Mouse (Mus musculus): Measurements from ENCODE around the gene Bag5. TPM values are rescaled to one million over a fixed set of nuclear protein-coding genes. Genes with fewer than 3 reads are reported as not detected.

Bag5 gene
- total RNA-seq (2023) = 25.9 TPM

GRCm38 (mm10) chr12:111713004-111713651 is at the start of gene Bag5, which contains the start of gene Apopt1:
Bag5 (minus strand) TSS chr12:111713257.
Apopt1 (plus strand) TSS chr12:111713261.

GRCm38 (mm10) chr12:111758381-111759175 is 45.5 kb upstream of the Bag5 start, which contains the start of gene Klc1:
Klc1 (plus strand) TSS chr12:111758849.

GRCm38 (mm10) chr12:111677882-111678669 is 35.0 kb downstream of the Bag5 start, which contains the start of gene Trmt61a:
Trmt61a (plus strand) TSS chr12:111678105.

GRCm38 (mm10) chr12:111672176-111672575 is 40.9 kb downstream of the Bag5 start, which contains the start of gene Ckb:
Ckb (minus strand) TSS chr12:111672338.

Other genes starting within 250 kb of the Bag5 start
- not detected for gene Gm266, start 227.4 kb downstream of the Bag5 start, total RNA-seq (2023)
- 738 TPM for gene Eif5, start 175.2 kb downstream of the Bag5 start, total RNA-seq (2023)
- 85.2 TPM for gene Mark3, start 138.7 kb downstream of the Bag5 start, total RNA-seq (2023)
- 6.5 TPM for gene Ckb, start 40.9 kb downstream of the Bag5 start, total RNA-seq (2023)
- 15.5 TPM for gene Trmt61a, start 35.2 kb downstream of the Bag5 start, total RNA-seq (2023)
- 26.9 TPM for gene Apopt1, start within 50 bp of the Bag5 start, total RNA-seq (2023)
- gene Klc1, start 45.6 kb upstream of the Bag5 start, total RNA-seq (2023) = 87.6 TPM
- gene Xrcc3, start 100.6 kb upstream of the Bag5 start, total RNA-seq (2023) = 1.4 TPM
- 2.1 TPM for gene Zfyve21, start 100.9 kb upstream of the Bag5 start, total RNA-seq (2023)
- gene Ppp1r13b, start 194.9 kb upstream of the Bag5 start, total RNA-seq (2023) = 68.7 TPM